Mouse (Mus musculus) spleen, adult 2 months (tissue): ENCODE results near the gene Rps27. TPM values are rescaled to one million over a fixed set of nuclear protein-coding genes. Genes with fewer than 3 reads are reported as not detected.

Experiments
- DNase-seq, 2 experiments: peaks; one replicate each; pipeline versions ENCODE4 v3.0.0 to v3.0.0-alpha.2; 2012 to 2021; ENCODE audit warnings: low spot score in 2 of 2, low read depth in 1 of 2
- H3K27ac ChIP-seq: fragments of 200-500 bp; 2 replicates; pipeline ENCODE4 v1.5.1; 2012; ENCODE audit warnings: low read length, inconsistent platforms; ENCODE audit not compliant: insufficient read depth
- H3K27me3 ChIP-seq: fragments of 200-500 bp; 2 replicates; pipeline ENCODE4 v1.6.1; 2012; ENCODE audit warnings: mild to moderate bottlenecking, moderate library complexity, low read length, inconsistent platforms; ENCODE audit not compliant: control insufficient read depth, insufficient read depth
- H3K36me3 ChIP-seq: fragments of 200-500 bp; 2 replicates; pipeline ENCODE4 v1.6.1; 2012; ENCODE audit warnings: mild to moderate bottlenecking, low read length, inconsistent platforms; ENCODE audit not compliant: control insufficient read depth, insufficient read depth
- H3K4me1 ChIP-seq: fragments of 200-500 bp; 2 replicates; pipeline ENCODE4 v1.6.1; 2011; ENCODE audit warnings: inconsistent platforms; ENCODE audit not compliant: control insufficient read depth, insufficient read depth, insufficient read length
- H3K4me3 ChIP-seq: fragments of 200-500 bp; 2 replicates; pipeline ENCODE4 v1.5.1; 2011; ENCODE audit warnings: mild to moderate bottlenecking, inconsistent platforms; ENCODE audit not compliant: insufficient read depth, insufficient read length; ENCODE audit errors: extremely low read depth
- CTCF ChIP-seq: fragments of 200-500 bp; IDR thresholded peaks from 2 replicates; pipeline ENCODE4 v1.5.1; 2011; ENCODE audit warnings: mild to moderate bottlenecking, inconsistent platforms; ENCODE audit not compliant: insufficient read depth, insufficient read length, insufficient replicate concordance; ENCODE audit errors: extremely low read depth
- POLR2A ChIP-seq: fragments of 200-500 bp; IDR thresholded peaks from 2 replicates; pipeline ENCODE4 v1.6.1; 2011; ENCODE audit warnings: low read depth, low read length, inconsistent platforms
- WGBS: fragments of 180-500 bp; shearing (Covaris S2); methylation state at CpG from one replicate; pipeline ENCODE4 v1.1.7; 2018; 5-methylcytosine and 5-hydroxymethylcytosine counted together
- polyA plus RNA-seq: library from polyadenylated mRNA; depleted of rRNA; stranded (reverse); fragments of >200 nt; gene quantifications from 2 replicates; pipeline ENCODE4 v1.2.3, GENCODE M21; 2012; rRNA removed

Gene Rps27
- polyA plus RNA-seq, 1 experiment = 1,209 TPM

DNA sequence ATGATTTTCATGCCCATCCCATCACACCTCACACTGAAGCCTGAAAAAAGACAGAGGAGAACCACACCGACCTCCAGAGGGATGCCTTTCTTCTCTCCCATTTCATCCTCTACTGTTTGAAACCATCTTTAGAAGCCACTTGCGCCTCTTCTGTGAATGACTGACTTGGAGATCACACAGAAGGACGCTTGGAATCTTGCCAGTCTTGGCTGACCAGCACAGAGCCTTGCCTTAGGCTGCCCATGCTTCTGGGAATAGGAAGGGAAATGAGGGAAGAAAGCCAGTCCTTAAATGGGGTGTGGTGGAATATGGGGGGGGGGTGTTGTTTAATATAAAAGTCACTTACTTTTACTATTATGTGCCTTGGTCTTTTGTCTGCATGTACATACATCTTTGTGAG lies 29.9 kb downstream of the Rps27 start:
- DNase-seq = no peak
- H3K4me1 ChIP-seq = no peaks in the 10 kb centered on the region
- no peaks in the 10 kb centered on the region for H3K36me3 ChIP-seq
- H3K4me3 ChIP-seq = no peak overlapping the region
- no peak for TF ChIP-seq POLR2A
- TF ChIP-seq CTCF = no peak
- 90% methylated on average over 3 of the region's 3 CpGs for WGBS
- no peaks in the 10 kb centered on the region for H3K27me3 ChIP-seq
- H3K27ac ChIP-seq = no peak overlapping the region

- TF ChIP-seq POLR2A = no peak
- TF ChIP-seq CTCF = no peak
- WGBS = 74% methylated on average over 3 of the region's 3 CpGs
Measured at GRCm38 (mm10) chr3:90179566-90179965, 33.9 kb downstream of the Rps27 start.

More at GRCm38 (mm10) chr3:90179566-90179965, 33.9 kb downstream of the Rps27 start:
- Histone ChIP-seq H3K4me1 (no peaks in the 10 kb centered on the region), H3K27me3 (no peaks in the 10 kb centered on the region), H3K4me3 (no peak overlapping the region), H3K27ac (no peak overlapping the region), H3K36me3 (no peaks in the 10 kb centered on the region)
- DNase-seq = no peak

Other genes with a start within 250 kb of the Rps27 start
- 25.1 and 28.1 TPM in 2 replicates for gene Hax1, start 214.9 kb downstream of the Rps27 start, polyA plus RNA-seq
- gene 4933434E20Rik, start 162.0 kb downstream of the Rps27 start, polyA plus RNA-seq = 24.0 and 24.5 TPM in 2 replicates
- 81.5 and 85.5 TPM in 2 replicates for gene Ubap2l, start 161.0 kb downstream of the Rps27 start, polyA plus RNA-seq
- 127 and 141 TPM in 2 replicates for gene Tpm3, start 141.0 kb downstream of the Rps27 start, polyA plus RNA-seq
- 0.53 and 0.56 TPM in 2 replicates for gene Nup210l, start 109.5 kb downstream of the Rps27 start, polyA plus RNA-seq
- 1.6 and 2.6 TPM in 2 replicates for gene Rab13, start within 50 bp of the Rps27 start, polyA plus RNA-seq
- gene Jtb, start 17.9 kb upstream of the Rps27 start, polyA plus RNA-seq = 60.3 and 66.4 TPM in 2 replicates
- 0.21 and 0.56 TPM in 2 replicates for gene Creb3l4, start 29.9 kb upstream of the Rps27 start, polyA plus RNA-seq
- gene Slc39a1, start 34.5 kb upstream of the Rps27 start, polyA plus RNA-seq = 40.5 and 43.3 TPM in 2 replicates
- gene Crtc2, start 40.5 kb upstream of the Rps27 start, polyA plus RNA-seq = 103 and 105 TPM in 2 replicates
- gene Dennd4b, start 51.5 kb upstream of the Rps27 start, polyA plus RNA-seq = 155 and 178 TPM in 2 replicates
- gene Gatad2b, start 79.5 kb upstream of the Rps27 start, polyA plus RNA-seq = 24.2 and 26.9 TPM in 2 replicates
- gene Slc27a3, start 176.3 kb upstream of the Rps27 start, polyA plus RNA-seq = 10.4 and 11.2 TPM in 2 replicates
- gene Ints3, start 220.0 kb upstream of the Rps27 start, polyA plus RNA-seq = 19.7 and 21.1 TPM in 2 replicates